Mouse (Mus musculus) adrenal gland, adult 8-10 months (tissue): Measurements from ENCODE around the gene Lbhd2. TPM values are rescaled to one million over a fixed set of nuclear protein-coding genes. Genes with fewer than 3 reads are reported as not detected.

Experiments used
- DNase-seq: peaks from one replicate; pipeline ENCODE4 v3.0.0; 2022
- total RNA-seq, 4 experiments: library from RNA; stranded (reverse); gene quantifications; 2 replicates each; pipeline ENCODE4 v1.2.4; 2022

Lbhd2 gene
- total RNA-seq, 4 experiments from 2014 or later = 0.67 to 1.0 (median 0.78) TPM

GRCm38 (mm10) chr12:111448931-111449705 is 42.5 kb downstream of the Lbhd2 start:
- DNase-seq = peak; percentile 71

- DNase-seq = no peak
Observed at GRCm38 (mm10) chr12:111450359-111450758, 43.8 kb downstream of the Lbhd2 start.

GRCm38 (mm10) chr12:111451561-111451960 is 45.0 kb downstream of the Lbhd2 start:
- no peak for DNase-seq

- no peak for DNase-seq
Observed at GRCm38 (mm10) chr12:111454021-111454420, 47.4 kb downstream of the Lbhd2 start.

GRCm38 (mm10) chr12:111454543-111455280 is 48.1 kb downstream of the Lbhd2 start:
- DNase-seq = no peak

GRCm38 (mm10) chr12:111455311-111455846 is 48.8 kb downstream of the Lbhd2 start:
- DNase-seq = no peak

- no peak for DNase-seq
Observed at GRCm38 (mm10) chr12:111455860-111456259, 49.3 kb downstream of the Lbhd2 start.

GRCm38 (mm10) chr12:111457742-111458141 is 51.1 kb downstream of the Lbhd2 start:
- DNase-seq = no peak

Other genes with a start within 250 kb of the Lbhd2 start
- 10 to 100 TPM; 29.8 to 36.7 (median 34.2) TPM for gene Traf3, start 240.4 kb upstream of the Lbhd2 start, total RNA-seq
- not detected for gene 4930595D18Rik, start 222.3 kb upstream of the Lbhd2 start, total RNA-seq
- under 1 TPM in 1 of 4 experiments, not detected in 3; 0.32 TPM for gene Amn, start 135.7 kb upstream of the Lbhd2 start, total RNA-seq
- 100 to 1,000 TPM; 112 to 162 (median 141) TPM for gene Cdc42bpb, start 29.1 kb upstream of the Lbhd2 start, total RNA-seq
- 10 to 100 TPM in 1 of 4 experiments, 1 to 10 TPM in 3; 3.2 to 10.0 (median 7.8) TPM for gene Exoc3l4, start 10.2 kb downstream of the Lbhd2 start, total RNA-seq
- 10 to 100 TPM; 14.3 to 28.0 (median 17.7) TPM for gene Tnfaip2, start 35.7 kb downstream of the Lbhd2 start, total RNA-seq
- not detected for gene Gm266, start 79.0 kb downstream of the Lbhd2 start, total RNA-seq
- gene Eif5, start 131.2 kb downstream of the Lbhd2 start, total RNA-seq = 100 to 1,000 TPM; 301 to 395 (median 347) TPM
- 100 to 1,000 TPM in 1 of 4 experiments, 10 to 100 TPM in 3; 78.4 to 115 (median 93.2) TPM for gene Mark3, start 167.7 kb downstream of the Lbhd2 start, total RNA-seq